Mouse (Mus musculus): Measurements from ENCODE around the gene Rho. TPM values are rescaled to one million over a fixed set of nuclear protein-coding genes. Genes with fewer than 3 reads are reported as not detected.

Rho gene
- polyA plus RNA-seq, 1 experiment from 2014 or later, result 1.1 TPM

GRCm38 (mm10) chr6:115901489-115901931 lies 30.0 kb upstream of the Rho start:
- H3K27me3 ChIP-seq (replicated peaks), result no peaks in the 10 kb centered on the region
- H3K9me3 ChIP-seq, result no peaks in the 10 kb centered on the region
- 81% methylated on average over 8 of the region's 8 CpGs for WGBS
- no peak for ATAC-seq (ENCODE audit: low FRiP score, low read depth)
- peaks cover 20% of the 10 kb centered on the region for H3K36me3 ChIP-seq
- no peak overlapping the region for H3K4me2 ChIP-seq (replicated peaks)
- no peak overlapping the region for H3K27ac ChIP-seq
- 0 out of 2 replicates have a peak, but pooled peaks cover 4% of the 10 kb centered on the region for H3K4me1 ChIP-seq
- H3K9ac ChIP-seq, result no peak overlapping the region
- no peak overlapping the region for H3K4me3 ChIP-seq

GRCm38 (mm10) chr6:115902545-115902944 lies 29.0 kb upstream of the Rho start:
- WGBS, result 87% methylated on average over 3 of the region's 3 CpGs
- Histone ChIP-seq H3K27me3 (replicated peaks) (no peaks in the 10 kb centered on the region), H3K27ac (no peak overlapping the region), H3K9me3 (no peaks in the 10 kb centered on the region), H3K4me2 (replicated peaks) (no peak overlapping the region), H3K4me1 (0 out of 2 replicates have a peak, but pooled peaks cover 4% of the 10 kb centered on the region), H3K9ac (no peak overlapping the region), H3K4me3 (no peak overlapping the region), H3K36me3 (peaks cover 26% of the 10 kb centered on the region)
- ATAC-seq (ENCODE audit: low FRiP score, low read depth), result no peak

GRCm38 (mm10) chr6:115905568-115905967 lies 26.0 kb upstream of the Rho start:
- H3K4me3 ChIP-seq, result no peak overlapping the region
- no peak overlapping the region for H3K9ac ChIP-seq
- ATAC-seq (ENCODE audit: low FRiP score, low read depth), result no peak
- no peak overlapping the region for H3K4me2 ChIP-seq (replicated peaks)
- no peaks in the 10 kb centered on the region for H3K9me3 ChIP-seq
- H3K27me3 ChIP-seq (replicated peaks), result no peaks in the 10 kb centered on the region
- WGBS, result 93% methylated on average over 6 of the region's 6 CpGs
- 0 out of 2 replicates have a peak, but pooled peaks cover 7% of the 10 kb centered on the region for H3K4me1 ChIP-seq
- H3K27ac ChIP-seq, result no peak overlapping the region
- H3K36me3 ChIP-seq, result peaks cover 27% of the 10 kb centered on the region

GRCm38 (mm10) chr6:115906455-115906854 lies 25.1 kb upstream of the Rho start:
- Histone ChIP-seq H3K36me3 (peaks cover 27% of the 10 kb centered on the region), H3K4me2 (replicated peaks) (no peak overlapping the region), H3K4me1 (0 out of 2 replicates have a peak, but pooled peaks cover 5% of the 10 kb centered on the region), H3K27me3 (replicated peaks) (no peaks in the 10 kb centered on the region), H3K9ac (no peak overlapping the region), H3K4me3 (no peak overlapping the region), H3K9me3 (no peaks in the 10 kb centered on the region), H3K27ac (no peak overlapping the region)
- ATAC-seq (ENCODE audit: low FRiP score, low read depth), result no peak
- WGBS, result 81% methylated on average over 1 of the region's 1 CpGs

- 0 out of 2 replicates have a peak, but pooled peaks cover 3% of the 10 kb centered on the region for H3K4me1 ChIP-seq
Measured at GRCm38 (mm10) chr6:115906871-115907270, 24.7 kb upstream of the Rho start.

GRCm38 (mm10) chr6:115908421-115908982 lies 23.0 kb upstream of the Rho start:
- no peak overlapping the region for H3K27ac ChIP-seq
- no peak overlapping the region for H3K4me2 ChIP-seq (replicated peaks)
- no peaks in the 10 kb centered on the region for H3K9me3 ChIP-seq
- no peak for ATAC-seq (ENCODE audit: low FRiP score, low read depth)
- no peak overlapping the region for H3K9ac ChIP-seq
- no peak overlapping the region for H3K4me3 ChIP-seq
- 46% methylated on average over 6 of the region's 6 CpGs for WGBS
- H3K4me1 ChIP-seq, result 0 out of 2 replicates have a peak, but pooled peaks cover 3% of the 10 kb centered on the region
- H3K36me3 ChIP-seq, result peaks cover 23% of the 10 kb centered on the region
- no peaks in the 10 kb centered on the region for H3K27me3 ChIP-seq (replicated peaks)

More at GRCm38 (mm10) chr6:115906871-115907270, 24.7 kb upstream of the Rho start:
- WGBS, result 89% methylated on average over 2 of the region's 2 CpGs
- Histone ChIP-seq H3K4me3 (no peak overlapping the region), H3K27ac (no peak overlapping the region), H3K4me2 (replicated peaks) (no peak overlapping the region), H3K27me3 (replicated peaks) (no peaks in the 10 kb centered on the region), H3K36me3 (peaks cover 27% of the 10 kb centered on the region), H3K9me3 (no peaks in the 10 kb centered on the region), H3K9ac (no peak overlapping the region)
- no peak for ATAC-seq (ENCODE audit: low FRiP score, low read depth)

- Histone ChIP-seq H3K9ac (no peak overlapping the region), H3K4me3 (no peak overlapping the region), H3K4me2 (replicated peaks) (no peak overlapping the region), H3K4me1 (0 out of 2 replicates have a peak, but pooled peaks cover 3% of the 10 kb centered on the region), H3K27me3 (replicated peaks) (no peaks in the 10 kb centered on the region), H3K27ac (no peak overlapping the region), H3K36me3 (peaks cover 19% of the 10 kb centered on the region), H3K9me3 (no peaks in the 10 kb centered on the region)
- ATAC-seq (ENCODE audit: low FRiP score, low read depth), result no peak
- WGBS, result 67% methylated on average over 3 of the region's 3 CpGs
Measured at GRCm38 (mm10) chr6:115909052-115909451, 22.5 kb upstream of the Rho start.

- no peak overlapping the region for H3K27ac ChIP-seq
- H3K4me2 ChIP-seq (replicated peaks), result no peak overlapping the region
- 82% methylated on average over 8 of the region's 8 CpGs for WGBS
- no peaks in the 10 kb centered on the region for H3K9me3 ChIP-seq
- H3K36me3 ChIP-seq, result peaks cover 19% of the 10 kb centered on the region
- 0 out of 2 replicates have a peak, but pooled peaks cover 3% of the 10 kb centered on the region for H3K4me1 ChIP-seq
- no peak overlapping the region for H3K4me3 ChIP-seq
- H3K27me3 ChIP-seq (replicated peaks), result no peaks in the 10 kb centered on the region
- H3K9ac ChIP-seq, result no peak overlapping the region
- ATAC-seq (ENCODE audit: low FRiP score, low read depth), result no peak
Measured at GRCm38 (mm10) chr6:115909940-115910339, 21.6 kb upstream of the Rho start.

- H3K27me3 ChIP-seq (replicated peaks), result no peaks in the 10 kb centered on the region
- 80% methylated on average over 6 of the region's 6 CpGs for WGBS
- no peak overlapping the region for H3K9ac ChIP-seq
- H3K9me3 ChIP-seq, result no peaks in the 10 kb centered on the region
- 0 out of 2 replicates have a peak, but pooled peaks cover 6% of the 10 kb centered on the region for H3K4me1 ChIP-seq
- no peak overlapping the region for H3K4me3 ChIP-seq
- no peak for ATAC-seq (ENCODE audit: low FRiP score, low read depth)
- no peak overlapping the region for H3K27ac ChIP-seq
- no peak overlapping the region for H3K4me2 ChIP-seq (replicated peaks)
- H3K36me3 ChIP-seq, result peaks cover 10% of the 10 kb centered on the region
Measured at GRCm38 (mm10) chr6:115911763-115912162, 19.8 kb upstream of the Rho start.

GRCm38 (mm10) chr6:115913482-115913881 lies 18.1 kb upstream of the Rho start:
- no peak overlapping the region for H3K4me3 ChIP-seq
- ATAC-seq (ENCODE audit: low FRiP score, low read depth), result no peak
- no peak overlapping the region for H3K9ac ChIP-seq
- no peaks in the 10 kb centered on the region for H3K9me3 ChIP-seq
- H3K27ac ChIP-seq, result no peak overlapping the region
- no peaks in the 10 kb centered on the region for H3K27me3 ChIP-seq (replicated peaks)
- no peak overlapping the region for H3K4me2 ChIP-seq (replicated peaks)
- H3K36me3 ChIP-seq, result peaks cover 10% of the 10 kb centered on the region
- H3K4me1 ChIP-seq, result 0 out of 2 replicates have a peak, but pooled peaks cover 6% of the 10 kb centered on the region
- WGBS, result 86% methylated on average over 10 of the region's 10 CpGs

GRCm38 (mm10) chr6:115914511-115915202 lies 16.9 kb upstream of the Rho start:
- no peak overlapping the region for H3K9ac ChIP-seq
- H3K27ac ChIP-seq, result no peak overlapping the region
- H3K27me3 ChIP-seq (replicated peaks), result no peaks in the 10 kb centered on the region
- H3K4me2 ChIP-seq (replicated peaks), result no peak overlapping the region
- H3K36me3 ChIP-seq, result peaks cover 10% of the 10 kb centered on the region
- H3K4me1 ChIP-seq, result 0 out of 2 replicates have a peak, but pooled peaks cover 4% of the 10 kb centered on the region
- H3K4me3 ChIP-seq, result no peak overlapping the region
- WGBS, result 88% methylated on average over 15 of the region's 15 CpGs
- H3K9me3 ChIP-seq, result no peaks in the 10 kb centered on the region
- ATAC-seq (ENCODE audit: low FRiP score, low read depth), result no peak

GRCm38 (mm10) chr6:115915601-115916445 lies 15.7 kb upstream of the Rho start:
- ATAC-seq (ENCODE audit: low FRiP score, low read depth), result no peak
- Histone ChIP-seq H3K4me2 (replicated peaks) (no peak overlapping the region), H3K27me3 (replicated peaks) (no peaks in the 10 kb centered on the region), H3K4me1 (0 out of 2 replicates have a peak, but pooled peaks cover 4% of the 10 kb centered on the region), H3K36me3 (peaks cover 7% of the 10 kb centered on the region), H3K4me3 (no peak overlapping the region), H3K27ac (no peak overlapping the region), H3K9me3 (no peaks in the 10 kb centered on the region), H3K9ac (no peak overlapping the region)
- 74% methylated on average over 17 of the region's 17 CpGs for WGBS

Measured in neural tube, embryonic 12.5 days (tissue).